Mouse (Mus musculus) layer of hippocampus, adult 2 months (tissue): ENCODE results near the gene Eif4e1b. TPM values are rescaled to one million over a fixed set of nuclear protein-coding genes. Genes with fewer than 3 reads are reported as not detected.
"Not testable (repeated sequence)": the region's sequence is repeated elsewhere in the genome, so short reads cannot be mapped to it uniquely, and the experiment has no call there.

ENCODE experiments used
- DNase-seq, 2 experiments: peaks; one replicate each; pipeline ENCODE4 v3.0.0; 2022; ENCODE audit warnings: low spot score in 2 of 2
- H3K27ac ChIP-seq: fragments of 200-600 bp; 2 replicates; pipeline ENCODE4 v1.8.1; 2022
- H3K4me3 ChIP-seq: fragments of 200-600 bp; 2 replicates; pipeline ENCODE4 v1.8.1; 2022; ENCODE audit warnings: mild to moderate bottlenecking
- CTCF ChIP-seq: fragments of 200-600 bp; conservative IDR thresholded peaks from 2 replicates; pipeline ENCODE4 v1.8.1; 2022; ENCODE audit warnings: antibody characterized with exemption, mild to moderate bottlenecking, moderate library complexity
- total RNA-seq, 2 experiments: library from RNA; stranded (reverse); gene quantifications; 2 replicates each; pipeline ENCODE4 v1.2.3; 2021

Gene Eif4e1b
- total RNA-seq, 2 experiments from 2014 or later = not detected

DNA sequence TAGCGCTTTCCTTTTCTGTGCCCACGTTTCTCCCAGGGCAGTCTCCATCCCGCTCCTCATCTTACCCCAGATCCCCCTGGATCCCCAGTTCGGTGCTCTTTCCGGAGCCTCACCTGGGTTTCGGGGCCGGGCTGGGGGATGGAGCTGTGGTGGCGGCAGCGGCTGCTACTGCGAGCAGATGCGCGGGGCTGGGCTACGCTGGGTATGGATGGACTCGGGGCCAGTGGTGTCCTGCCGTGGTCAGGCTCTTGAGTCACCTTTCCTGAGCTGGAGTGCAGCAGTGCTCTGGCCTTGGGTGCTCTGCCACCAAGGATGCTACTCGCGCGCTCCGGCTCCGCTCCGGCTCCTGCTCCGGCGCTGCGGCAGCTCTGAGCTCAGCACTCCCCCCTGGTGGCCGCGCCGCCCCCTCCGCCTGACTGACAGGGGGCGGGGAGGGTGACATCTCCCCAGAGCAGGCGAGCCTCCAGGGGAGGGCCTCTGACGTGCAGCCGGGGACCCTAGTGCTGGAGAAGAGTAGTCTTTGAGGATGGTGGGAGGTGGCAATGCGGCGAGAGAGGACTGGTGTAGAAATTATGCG, 17.5 kb upstream of the Eif4e1b start, which contains the start of gene Sncb:
Gene Sncb, minus strand, starts transcription at position 404 of the 577 bp plus-strand sequence.
- DNase-seq = peak; percentile 89 to 90
- peak within 1 kb of the TSS; percentile 96 for H3K27ac ChIP-seq
- peak; percentile 94 for TF ChIP-seq CTCF
- H3K4me3 ChIP-seq = peak within 1 kb of the TSS; percentile 70

- TF ChIP-seq CTCF = no peak
- H3K4me3 ChIP-seq = no peak overlapping the region; the same call in 1 of the 2 replicates
- DNase-seq = no peak
- H3K27ac ChIP-seq = peak overlapping the region; percentile 96
Measured at GRCm38 (mm10) chr13:54767012-54767411, 16.8 kb upstream of the Eif4e1b start.

GRCm38 (mm10) chr13:54780592-54780991, 3.2 kb upstream of the Eif4e1b start:
- peak in 1 of 2 experiments; percentile 78 for DNase-seq
- TF ChIP-seq CTCF = no peak
- H3K4me3 ChIP-seq = no peak overlapping the region
- H3K27ac ChIP-seq = peak overlapping the region; percentile 65; the same call in 1 of the 2 replicates

- Histone ChIP-seq H3K4me3 (no peak overlapping the region), H3K27ac (peak overlapping the region; percentile 65; the same call in 1 of the 2 replicates)
- no peak for TF ChIP-seq CTCF
- no peak for DNase-seq
Measured at GRCm38 (mm10) chr13:54781086-54781485, 2.7 kb upstream of the Eif4e1b start.

- TF ChIP-seq CTCF = no peak
- no peak for DNase-seq
- Histone ChIP-seq H3K27ac (no peak overlapping the region), H3K4me3 (no peak overlapping the region)
Measured at GRCm38 (mm10) chr13:54783235-54783634, 563 bp upstream of the Eif4e1b start.

DNA sequence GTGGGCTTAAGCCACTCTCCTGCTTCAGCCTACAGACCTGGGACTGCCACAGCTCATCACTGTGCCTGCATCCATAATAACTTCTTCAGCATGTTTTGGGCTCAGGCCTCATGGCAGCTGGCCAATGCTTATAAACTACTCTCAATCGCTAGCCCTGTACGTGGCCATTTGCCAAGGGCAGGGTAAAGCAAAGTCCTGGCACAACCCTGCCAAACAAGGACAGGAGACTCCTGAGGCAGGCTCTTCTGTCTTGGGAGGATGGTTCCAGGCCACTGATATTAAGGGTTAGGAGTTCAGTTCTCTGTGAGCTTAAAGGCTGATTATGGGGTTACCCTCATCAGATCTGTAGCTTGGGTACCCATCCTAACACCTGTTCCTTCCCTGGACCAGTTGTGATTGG, 3.8 kb downstream of the Eif4e1b start:
- not testable (repeated sequence) for DNase-seq, H3K27ac ChIP-seq, H3K4me3 ChIP-seq

DNA sequence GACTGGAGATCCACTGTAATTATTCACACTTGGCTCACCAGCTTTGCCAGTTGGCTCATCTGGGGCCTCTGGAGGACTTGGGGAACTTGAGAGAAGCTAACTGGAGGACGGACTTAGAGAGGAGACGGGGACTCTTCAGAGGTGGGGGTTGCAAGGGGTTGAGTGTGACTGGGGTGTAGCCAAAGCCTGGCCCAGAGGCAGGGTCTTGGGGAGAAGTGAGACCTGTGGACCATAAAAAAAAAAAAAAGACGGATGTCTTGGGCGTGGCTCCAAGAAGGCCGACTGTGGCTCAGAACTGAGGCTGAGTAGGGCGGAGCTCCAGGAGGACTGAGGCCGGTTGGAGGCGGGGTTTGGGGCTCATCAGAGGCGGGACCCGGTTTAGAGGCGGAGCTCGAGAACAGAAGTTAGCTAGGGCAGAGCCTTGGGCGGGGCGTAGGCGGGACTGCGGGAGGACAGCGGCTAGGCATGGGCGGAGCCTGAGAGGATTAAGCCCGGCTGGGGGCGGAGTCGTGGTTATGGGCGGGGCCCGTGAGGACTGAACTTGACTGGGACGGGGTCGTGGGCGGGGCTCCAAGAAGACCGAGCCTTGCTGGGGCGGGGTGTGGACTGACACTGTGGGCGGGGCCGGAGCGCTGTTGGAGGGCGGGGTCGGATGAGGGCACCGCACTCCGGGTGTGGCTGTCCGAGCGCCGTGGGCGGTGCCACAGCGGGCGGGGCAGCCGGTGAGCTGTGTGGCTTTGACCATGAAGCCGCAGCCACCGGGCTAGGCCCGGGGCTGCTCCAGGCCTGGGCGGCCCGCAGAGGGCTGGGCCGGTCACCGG, 5.2 kb downstream of the Eif4e1b start, which contains the start of gene Tspan17:
Gene Tspan17, plus strand, starts transcription at position 638 of the 821 bp plus-strand sequence.
- TF ChIP-seq CTCF = no peak
- Histone ChIP-seq H3K27ac (peak within 1 kb of the TSS; percentile 89), H3K4me3 (peak within 1 kb of the TSS; percentile 59)
- peak; percentile 93 to 95 for DNase-seq

GRCm38 (mm10) chr13:54789561-54790397, 6.0 kb downstream of the Eif4e1b start:
- no peak for TF ChIP-seq CTCF
- peak in 1 of 2 experiments; percentile 53 for DNase-seq
- H3K27ac ChIP-seq = peak overlapping the region; percentile 89
- H3K4me3 ChIP-seq = peak overlapping the region; percentile 59

- TF ChIP-seq CTCF = peak; percentile 73
- DNase-seq = no peak
- H3K4me3 ChIP-seq = no peak overlapping the region
- H3K27ac ChIP-seq = peak overlapping the region; percentile 36; the same call in 1 of the 2 replicates
Measured at GRCm38 (mm10) chr13:54792259-54793230, 8.7 kb downstream of the Eif4e1b start.

DNA sequence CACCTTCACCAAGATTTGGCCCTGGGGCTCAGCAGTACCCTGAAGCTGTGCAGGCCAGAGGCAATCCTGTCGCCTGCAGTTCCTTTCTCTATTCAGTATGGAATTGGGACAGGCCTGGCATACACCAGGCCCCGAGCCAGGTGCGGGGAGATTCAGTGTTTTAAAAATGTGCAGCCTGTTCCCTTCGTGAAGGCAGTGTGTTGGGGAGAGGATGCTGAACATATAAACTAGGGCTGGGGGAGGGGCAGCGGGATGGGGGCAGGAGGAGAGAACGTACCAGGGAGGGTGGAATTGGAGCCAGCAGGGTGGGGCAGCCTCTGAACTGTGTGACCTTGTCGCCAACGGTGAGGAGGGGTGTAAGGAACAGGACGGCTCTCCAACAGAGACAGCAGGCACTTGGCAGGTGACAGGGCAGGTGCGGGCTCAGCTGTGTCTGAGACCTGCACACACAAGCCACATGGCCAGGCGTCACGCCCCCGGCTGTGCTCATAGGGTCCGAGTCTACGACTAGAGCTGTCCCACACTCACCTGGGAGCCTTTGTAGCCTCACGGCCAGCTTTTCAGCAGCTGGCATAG, 10.3 kb downstream of the Eif4e1b start:
- peak in 1 of 2 experiments; percentile 49 for DNase-seq
- H3K4me3 ChIP-seq = no peak overlapping the region
- peak overlapping the region; percentile 83 for H3K27ac ChIP-seq
- TF ChIP-seq CTCF = no peak

GRCm38 (mm10) chr13:54794843-54795242, 11.0 kb downstream of the Eif4e1b start:
- Histone ChIP-seq H3K27ac (peak overlapping the region; percentile 83), H3K4me3 (no peak overlapping the region)
- TF ChIP-seq CTCF = peak; percentile 53
- DNase-seq = no peak

- peak in 1 of 2 experiments; percentile 63 for DNase-seq
- H3K27ac ChIP-seq = peak overlapping the region; percentile 90
- H3K4me3 ChIP-seq = no peak overlapping the region
- peak; percentile 92 for TF ChIP-seq CTCF
Measured at GRCm38 (mm10) chr13:54797356-54797755, 13.6 kb downstream of the Eif4e1b start.
